Mouse (Mus musculus): Measurements from ENCODE around the gene Irf8. TPM values are rescaled to one million over a fixed set of nuclear protein-coding genes. Genes with fewer than 3 reads are reported as not detected.

Irf8 gene
- polyA plus RNA-seq, 1 experiment from 2014 or later: 11.5 TPM

- Histone ChIP-seq H3K36me3 (no peaks in the 10 kb centered on the region), H3K4me3 (replicated peaks) (no peak overlapping the region), H3K27ac (peak overlapping the region; percentile 46; the same call in 1 of the 2 replicates), H3K4me1 (peaks cover 12% of the 10 kb centered on the region), H3K9me3 (replicated peaks) (0 out of 2 replicates have a peak, but pooled peaks cover 7% of the 10 kb centered on the region), H3K4me2 (no peak overlapping the region), H3K27me3 (peaks cover 11% of the 10 kb centered on the region; the same call in 1 of the 2 replicates), H3K9ac (no peak overlapping the region)
- WGBS: 48% methylated on average over 17 of the region's 17 CpGs
- ATAC-seq (replicated peaks; ENCODE audit: low FRiP score): peak; percentile 54
Measured at GRCm38 (mm10) chr8:120724816-120725575, 11.2 kb upstream of the Irf8 start.

GRCm38 (mm10) chr8:120725576-120725950 lies 10.6 kb upstream of the Irf8 start:
- Histone ChIP-seq H3K4me1 (peaks cover 12% of the 10 kb centered on the region), H3K9me3 (replicated peaks) (0 out of 2 replicates have a peak, but pooled peaks cover 7% of the 10 kb centered on the region), H3K27ac (no peak overlapping the region), H3K4me2 (no peak overlapping the region), H3K4me3 (replicated peaks) (no peak overlapping the region), H3K9ac (no peak overlapping the region), H3K27me3 (peaks cover 15% of the 10 kb centered on the region), H3K36me3 (no peaks in the 10 kb centered on the region)
- no peak for ATAC-seq (replicated peaks; ENCODE audit: low FRiP score)
- WGBS: 64% methylated on average over 5 of the region's 5 CpGs

- H3K4me1 ChIP-seq: peaks cover 12% of the 10 kb centered on the region
Measured at GRCm38 (mm10) chr8:120726051-120726450, 10.1 kb upstream of the Irf8 start.

GRCm38 (mm10) chr8:120728488-120729160 lies 7.5 kb upstream of the Irf8 start:
- H3K9ac ChIP-seq: no peak overlapping the region
- H3K4me2 ChIP-seq: no peak overlapping the region
- ATAC-seq (replicated peaks; ENCODE audit: low FRiP score): no peak
- peaks cover 26% of the 10 kb centered on the region for H3K27me3 ChIP-seq
- H3K27ac ChIP-seq: no peak overlapping the region
- 48% methylated on average over 9 of the region's 9 CpGs for WGBS
- peaks cover 12% of the 10 kb centered on the region for H3K4me1 ChIP-seq
- H3K4me3 ChIP-seq (replicated peaks): no peak overlapping the region
- 0 out of 2 replicates have a peak, but pooled peaks cover 2% of the 10 kb centered on the region for H3K9me3 ChIP-seq (replicated peaks)
- H3K36me3 ChIP-seq: no peaks in the 10 kb centered on the region

More at GRCm38 (mm10) chr8:120726051-120726450, 10.1 kb upstream of the Irf8 start:
- no peak overlapping the region for H3K27ac ChIP-seq
- no peak overlapping the region for H3K4me2 ChIP-seq
- no peak overlapping the region for H3K9ac ChIP-seq
- 59% methylated on average over 5 of the region's 5 CpGs for whole genome bisulfite sequencing
- H3K4me3 ChIP-seq (replicated peaks): no peak overlapping the region
- H3K27me3 ChIP-seq: peaks cover 13% of the 10 kb centered on the region
- ATAC-seq (replicated peaks; ENCODE audit: low FRiP score): no peak
- H3K9me3 ChIP-seq (replicated peaks): 0 out of 2 replicates have a peak, but pooled peaks cover 7% of the 10 kb centered on the region
- no peaks in the 10 kb centered on the region for H3K36me3 ChIP-seq

GRCm38 (mm10) chr8:120731582-120731981 lies 4.6 kb upstream of the Irf8 start:
- Histone ChIP-seq H3K4me1 (peaks cover 12% of the 10 kb centered on the region), H3K4me2 (no peak overlapping the region), H3K9me3 (replicated peaks) (no peaks in the 10 kb centered on the region), H3K9ac (no peak overlapping the region), H3K4me3 (replicated peaks) (no peak overlapping the region), H3K27ac (no peak overlapping the region), H3K36me3 (no peaks in the 10 kb centered on the region), H3K27me3 (peaks cover 51% of the 10 kb centered on the region)
- 39% methylated on average over 14 of the region's 14 CpGs for WGBS
- ATAC-seq (replicated peaks; ENCODE audit: low FRiP score): no peak

GRCm38 (mm10) chr8:120732068-120732467 lies 4.1 kb upstream of the Irf8 start:
- Histone ChIP-seq H3K27me3 (peaks cover 53% of the 10 kb centered on the region), H3K9me3 (replicated peaks) (no peaks in the 10 kb centered on the region), H3K9ac (no peak overlapping the region), H3K27ac (no peak overlapping the region), H3K4me1 (peaks cover 16% of the 10 kb centered on the region), H3K4me2 (no peak overlapping the region), H3K36me3 (no peaks in the 10 kb centered on the region), H3K4me3 (replicated peaks) (no peak overlapping the region)
- ATAC-seq (replicated peaks; ENCODE audit: low FRiP score): no peak
- 50% methylated on average over 6 of the region's 6 CpGs for WGBS

- Histone ChIP-seq H3K27me3 (peaks cover 59% of the 10 kb centered on the region), H3K4me3 (replicated peaks) (peak overlapping the region; percentile 47), H3K9me3 (replicated peaks) (no peaks in the 10 kb centered on the region), H3K27ac (no peak overlapping the region), H3K36me3 (no peaks in the 10 kb centered on the region), H3K9ac (peak overlapping the region; percentile 38), H3K4me1 (peaks cover 25% of the 10 kb centered on the region), H3K4me2 (peak overlapping the region; percentile 87)
- ATAC-seq (replicated peaks; ENCODE audit: low FRiP score): peak; percentile 70; the same call in 1 of the 2 replicates
- WGBS: under 1% methylated on average over 11 of the region's 11 CpGs
Measured at GRCm38 (mm10) chr8:120736486-120736885, 328 bp downstream of the Irf8 start.

- Histone ChIP-seq H3K4me3 (replicated peaks) (peak overlapping the region; percentile 47; the same call in 1 of the 2 replicates), H3K36me3 (no peaks in the 10 kb centered on the region), H3K27me3 (peaks cover 56% of the 10 kb centered on the region), H3K9me3 (replicated peaks) (no peaks in the 10 kb centered on the region), H3K9ac (no peak overlapping the region), H3K4me1 (peaks cover 25% of the 10 kb centered on the region), H3K4me2 (peak overlapping the region; percentile 87; the same call in 1 of the 2 replicates), H3K27ac (no peak overlapping the region)
- 67% methylated on average over 7 of the region's 7 CpGs for WGBS
- ATAC-seq (replicated peaks; ENCODE audit: low FRiP score): no peak
Measured at GRCm38 (mm10) chr8:120737166-120737565, 1.0 kb downstream of the Irf8 start.

GRCm38 (mm10) chr8:120738771-120739170 lies 2.6 kb downstream of the Irf8 start:
- WGBS: 80% methylated on average over 4 of the region's 4 CpGs
- Histone ChIP-seq H3K36me3 (no peaks in the 10 kb centered on the region), H3K27ac (no peak overlapping the region), H3K27me3 (peaks cover 48% of the 10 kb centered on the region), H3K4me1 (peaks cover 31% of the 10 kb centered on the region), H3K4me2 (no peak overlapping the region), H3K9me3 (replicated peaks) (no peaks in the 10 kb centered on the region), H3K4me3 (replicated peaks) (no peak overlapping the region), H3K9ac (no peak overlapping the region)
- ATAC-seq (replicated peaks; ENCODE audit: low FRiP score): no peak

- Histone ChIP-seq H3K9ac (no peak overlapping the region), H3K27ac (no peak overlapping the region), H3K4me1 (peaks cover 39% of the 10 kb centered on the region), H3K9me3 (replicated peaks) (no peaks in the 10 kb centered on the region), H3K4me3 (replicated peaks) (no peak overlapping the region), H3K27me3 (peaks cover 40% of the 10 kb centered on the region), H3K4me2 (no peak overlapping the region), H3K36me3 (no peaks in the 10 kb centered on the region)
- 81% methylated on average over 15 of the region's 15 CpGs for WGBS
- no peak for ATAC-seq (replicated peaks; ENCODE audit: low FRiP score)
Measured at GRCm38 (mm10) chr8:120739526-120739925, 3.4 kb downstream of the Irf8 start.

GRCm38 (mm10) chr8:120740579-120740978 lies 4.4 kb downstream of the Irf8 start:
- Histone ChIP-seq H3K9ac (no peak overlapping the region), H3K4me1 (peaks cover 46% of the 10 kb centered on the region), H3K27ac (no peak overlapping the region), H3K27me3 (peaks cover 30% of the 10 kb centered on the region), H3K4me3 (replicated peaks) (no peak overlapping the region), H3K4me2 (no peak overlapping the region), H3K9me3 (replicated peaks) (no peaks in the 10 kb centered on the region), H3K36me3 (no peaks in the 10 kb centered on the region)
- 37% methylated on average over 2 of the region's 2 CpGs for WGBS
- ATAC-seq (replicated peaks; ENCODE audit: low FRiP score): no peak

GRCm38 (mm10) chr8:120741001-120741400 lies 4.8 kb downstream of the Irf8 start:
- H3K4me2 ChIP-seq: no peak overlapping the region
- H3K36me3 ChIP-seq: no peaks in the 10 kb centered on the region
- ATAC-seq (replicated peaks; ENCODE audit: low FRiP score): no peak
- no peak overlapping the region for H3K4me3 ChIP-seq (replicated peaks)
- H3K9ac ChIP-seq: no peak overlapping the region
- no peak overlapping the region for H3K27ac ChIP-seq
- H3K9me3 ChIP-seq (replicated peaks): no peaks in the 10 kb centered on the region
- H3K4me1 ChIP-seq: peaks cover 46% of the 10 kb centered on the region
- WGBS: 84% methylated on average over 17 of the region's 17 CpGs
- peaks cover 26% of the 10 kb centered on the region for H3K27me3 ChIP-seq
